Mouse (Mus musculus): ENCODE data around the gene Trim27.

DNA sequence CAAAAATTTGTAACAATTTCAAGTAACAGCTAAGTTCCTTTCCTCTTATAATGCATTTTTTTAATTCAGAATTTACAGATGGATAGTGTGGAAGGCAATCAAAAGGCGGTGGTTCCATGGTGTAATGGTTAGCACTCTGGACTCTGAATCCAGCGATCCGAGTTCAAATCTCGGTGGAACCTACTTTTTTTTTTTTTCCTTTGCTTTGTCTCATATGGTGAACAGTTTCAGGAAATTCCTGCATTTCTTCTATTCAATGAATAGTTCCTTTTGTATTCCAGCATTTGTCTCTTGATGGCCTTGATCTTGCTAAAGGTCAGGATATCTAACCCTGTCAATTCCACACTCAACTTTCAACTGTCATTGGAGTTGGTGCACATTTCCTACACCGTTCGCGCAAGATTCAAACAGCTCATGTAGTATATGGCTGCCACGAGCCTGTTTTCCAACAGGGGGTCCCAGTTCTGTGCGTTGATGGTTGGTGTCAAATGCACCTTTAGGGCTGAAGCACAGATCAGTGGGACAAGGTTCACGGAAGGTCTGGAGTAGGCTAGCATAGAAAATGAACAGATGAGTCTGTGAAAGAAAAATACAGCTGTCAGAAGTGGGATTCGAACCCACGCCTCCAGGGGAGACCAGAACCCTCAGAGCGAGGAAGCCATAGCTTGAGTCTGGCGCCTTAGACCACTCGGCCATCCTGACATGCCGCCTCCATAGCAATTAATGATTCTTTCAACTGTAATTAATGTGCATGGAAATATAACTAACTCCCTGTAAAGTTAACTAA lies 6.8 kb upstream of the Trim27 start:
- no peak for TF ChIP-seq CTCF (IDR thresholded peaks at IDR 0.05; ENCODE audit: control insufficient read depth, insufficient read depth, low read length)
- TF ChIP-seq POLR2A (IDR thresholded peaks at IDR 0.05; ENCODE audit: borderline replicate concordance, control insufficient read depth, low read depth, low read length): no peak

Measured in bone marrow, adult 2 months (tissue).